ENCODE assay signal across 8 mouse cellular contexts in the genomic region with DNA sequence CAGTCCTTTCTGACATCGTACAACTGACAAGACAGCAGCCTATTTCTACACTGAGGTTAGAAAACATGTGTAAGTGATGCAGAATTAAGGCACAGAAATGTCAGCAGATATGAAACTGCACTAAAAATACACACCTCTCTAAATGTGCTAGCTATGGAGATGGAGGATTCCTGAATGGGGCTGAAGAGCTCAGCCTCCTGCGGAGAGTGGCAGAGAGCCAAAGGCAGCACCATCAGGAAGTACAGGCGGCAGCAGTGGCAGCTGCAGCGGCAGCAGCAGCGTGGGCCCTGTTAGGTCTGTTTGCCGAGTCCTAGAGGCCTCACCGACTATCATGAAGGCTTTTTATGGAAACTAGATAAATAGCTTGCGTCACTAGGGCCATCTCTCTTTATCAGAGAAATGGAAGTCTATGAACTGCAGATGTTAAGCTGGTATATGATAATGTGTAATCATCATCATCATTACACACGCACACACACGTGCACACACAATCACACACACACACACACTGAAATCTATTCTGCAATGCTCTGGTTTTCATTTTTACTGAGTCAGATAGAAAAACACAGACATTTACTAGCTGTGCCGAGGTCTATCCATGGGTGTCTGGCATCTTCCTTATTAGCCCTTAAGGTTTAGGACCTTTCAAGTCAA.
A peak's percentile ranks its signal among the peaks of the same experiment; 100 is the strongest.
DNase-seq lines count a peak whose midpoint lies in the region; ATAC-seq lines count a peak whose summit lies in the region.

No protein-coding gene starts in this region.

- H3K4me3 ChIP-seq in midbrain, embryonic 13.5 days (replicated peaks), result no peak overlapping the region
- no peak overlapping the region for H3K4me3 ChIP-seq in midbrain, embryonic 11.5 days (ENCODE audit: low read depth, low read length)
- H3K4me3 ChIP-seq in liver, embryonic 16.5 days (ENCODE audit: low read depth, low read length), result no peak overlapping the region

- DNase-seq in midbrain, embryonic 11.5 days (ENCODE audit: low spot score, missing footprints), result no peak
- DNase-seq in adrenal gland, postnatal 25 days, result peak; percentile 54
- peak; percentile 15 to 29 for DNase-seq in heart, adult 9 months (ENCODE audit: low spot score in 2 of 2)
- peak; percentile 37 to 55 for DNase-seq in kidney, postnatal 4 days
- DNase-seq in right cerebral cortex, postnatal 36 days (ENCODE audit: low spot score in 2 of 2), result peak; percentile 69 to 80
- no peak for DNase-seq in B cell, adult 2 months

- no peak overlapping the region for H3K9ac ChIP-seq in midbrain, embryonic 13.5 days (replicated peaks)
- H3K9ac ChIP-seq in midbrain, embryonic 11.5 days (ENCODE audit: low read length), result no peak overlapping the region
- H3K9ac ChIP-seq in liver, embryonic 16.5 days (ENCODE audit: low read depth, low read length), result no peak overlapping the region

- no peak overlapping the region for H3K27ac ChIP-seq in midbrain, embryonic 13.5 days
- no peak overlapping the region for H3K27ac ChIP-seq in midbrain, embryonic 11.5 days (ENCODE audit: low read depth, low read length)
- no peak overlapping the region for H3K27ac ChIP-seq in liver, embryonic 16.5 days (ENCODE audit: low read length)

- no peaks in the 10 kb centered on the region for H3K36me3 ChIP-seq in midbrain, embryonic 13.5 days
- H3K36me3 ChIP-seq in midbrain, embryonic 11.5 days (ENCODE audit: control insufficient read depth, insufficient read depth, low read length), result no peaks in the 10 kb centered on the region
- H3K36me3 ChIP-seq in liver, embryonic 16.5 days (ENCODE audit: control insufficient read depth, insufficient read depth), result no peaks in the 10 kb centered on the region

- no peaks in the 10 kb centered on the region for H3K9me3 ChIP-seq in midbrain, embryonic 13.5 days
- H3K9me3 ChIP-seq in midbrain, embryonic 11.5 days (ENCODE audit: control insufficient read depth, low read length), result no peaks in the 10 kb centered on the region
- H3K9me3 ChIP-seq in liver, embryonic 16.5 days (replicated peaks; ENCODE audit: control insufficient read depth, low read length), result no peaks in the 10 kb centered on the region

- peak; percentile 68; the same call in 1 of the 2 replicates for ATAC-seq in midbrain, embryonic 13.5 days
- ATAC-seq in midbrain, embryonic 11.5 days (ENCODE audit: low FRiP score), result no peak
- peak; percentile 50; the same call in 1 of the 2 replicates for ATAC-seq in liver, embryonic 16.5 days (ENCODE audit: low read depth)

- WGBS in midbrain, embryonic 13.5 days, result 65% methylated on average over 11 of the region's 11 CpGs
- 68% methylated on average over 11 of the region's 11 CpGs for WGBS in midbrain, embryonic 11.5 days
- WGBS in liver, embryonic 16.5 days (ENCODE audit: insufficient replicate concordance), result 18% methylated on average over 11 of the region's 11 CpGs

- H3K4me2 ChIP-seq in midbrain, embryonic 13.5 days (replicated peaks), result no peak overlapping the region
- H3K4me2 ChIP-seq in midbrain, embryonic 11.5 days, result no peak overlapping the region
- H3K4me2 ChIP-seq in liver, embryonic 16.5 days (ENCODE audit: low read depth, low read length), result no peak overlapping the region

- no peaks in the 10 kb centered on the region for H3K27me3 ChIP-seq in midbrain, embryonic 13.5 days
- H3K27me3 ChIP-seq in midbrain, embryonic 11.5 days (ENCODE audit: control insufficient read depth, insufficient read depth, low read length), result no peaks in the 10 kb centered on the region
- H3K27me3 ChIP-seq in liver, embryonic 16.5 days (ENCODE audit: control insufficient read depth, insufficient read depth, low read depth, low read length), result no peaks in the 10 kb centered on the region

- H3K4me1 ChIP-seq in midbrain, embryonic 13.5 days (replicated peaks), result no peaks in the 10 kb centered on the region
- H3K4me1 ChIP-seq in midbrain, embryonic 11.5 days (ENCODE audit: control insufficient read depth, insufficient read depth, low read length), result no peaks in the 10 kb centered on the region
- no peaks in the 10 kb centered on the region; the same call in 1 of the 2 replicates for H3K4me1 ChIP-seq in liver, embryonic 16.5 days (ENCODE audit: control insufficient read depth, low read depth, low read length)

Comparison
In these comparisons a context has a peak if more than half of its experiments do, and no peak if none do; other contexts are left out.
1. DNase-seq: peak in adrenal gland, postnatal 25 days (single experiment), heart, adult 9 months (2 of 2), kidney, postnatal 4 days (2 of 2) and right cerebral cortex, postnatal 36 days (2 of 2); none in midbrain, embryonic 11.5 days (single experiment) and B cell, adult 2 months (0 of 2).